Mouse (Mus musculus) kidney, postnatal 25 days (tissue): ENCODE measurements around the gene Cers5.
"Not testable (repeated sequence)": the region's sequence is repeated elsewhere in the genome, so short reads cannot be mapped to it uniquely, and the experiment has no call there.

Experiments used
- DNase-seq, 2 experiments: peaks; one replicate each; pipeline ENCODE4 v3.0.0; 2021; ENCODE audit warnings: mixed read lengths in 2 of 2

Gene Cers5

GRCm38 (mm10) chr15:99772881-99772924 lies at the start of gene Cers5:
Cers5 (minus strand) TSS chr15:99772885.
- DNase-seq: not testable (repeated sequence)

- DNase-seq: peak in 1 of 2 experiments; percentile 59
These were observed 47.1 kb upstream of the Cers5 start for GRCm38 (mm10) chr15:99819621-99820279.

GRCm38 (mm10) chr15:99819109-99819440 lies 46.4 kb upstream of the Cers5 start:
- DNase-seq: no peak

GRCm38 (mm10) chr15:99818321-99819108 lies 45.8 kb upstream of the Cers5 start:
- peak; percentile 56 to 78 for DNase-seq

- no peak for DNase-seq
These were observed 44.9 kb upstream of the Cers5 start for GRCm38 (mm10) chr15:99817343-99818235.

- DNase-seq: no peak
These were observed 43.3 kb upstream of the Cers5 start for GRCm38 (mm10) chr15:99815999-99816398.

GRCm38 (mm10) chr15:99814554-99815260 lies 42.0 kb upstream of the Cers5 start:
- no peak for DNase-seq

- no peak for DNase-seq
These were observed 41.0 kb upstream of the Cers5 start for GRCm38 (mm10) chr15:99813639-99814038.

- DNase-seq: no peak
These were observed 39.4 kb upstream of the Cers5 start for GRCm38 (mm10) chr15:99812097-99812496.

- DNase-seq: no peak
These were observed 35.4 kb upstream of the Cers5 start for GRCm38 (mm10) chr15:99807776-99808735.

- DNase-seq: no peak
These were observed 33.5 kb upstream of the Cers5 start for GRCm38 (mm10) chr15:99806171-99806570.

GRCm38 (mm10) chr15:99805673-99806072 lies 33.0 kb upstream of the Cers5 start:
- DNase-seq: no peak

GRCm38 (mm10) chr15:99803186-99803644 lies 30.5 kb upstream of the Cers5 start:
- peak; percentile 43 to 59 for DNase-seq

- no peak for DNase-seq
These were observed 29.3 kb upstream of the Cers5 start for GRCm38 (mm10) chr15:99801885-99802572.

- DNase-seq: no peak
These were observed 27.0 kb upstream of the Cers5 start for GRCm38 (mm10) chr15:99799706-99800105.

GRCm38 (mm10) chr15:99797898-99798297 lies 25.2 kb upstream of the Cers5 start:
- DNase-seq: no peak

GRCm38 (mm10) chr15:99796735-99797134 lies 24.1 kb upstream of the Cers5 start:
- no peak for DNase-seq

- peak in 1 of 2 experiments; percentile 61 for DNase-seq
These were observed 23.4 kb upstream of the Cers5 start for GRCm38 (mm10) chr15:99796066-99796465.

GRCm38 (mm10) chr15:99792221-99792815 lies 19.6 kb upstream of the Cers5 start:
- DNase-seq: no peak

- DNase-seq: no peak
These were observed 18.3 kb upstream of the Cers5 start for GRCm38 (mm10) chr15:99791003-99791402.

GRCm38 (mm10) chr15:99790464-99790863 lies 17.8 kb upstream of the Cers5 start:
- no peak for DNase-seq
